Mouse (Mus musculus): ENCODE data around the gene Flt4. TPM values are rescaled to one million over a fixed set of nuclear protein-coding genes. Genes with fewer than 3 reads are reported as not detected.

Flt4 gene
- total and polyA plus RNA-seq, 2 experiments from 2014 or later, result 1.1 to 2.9 TPM

DNA sequence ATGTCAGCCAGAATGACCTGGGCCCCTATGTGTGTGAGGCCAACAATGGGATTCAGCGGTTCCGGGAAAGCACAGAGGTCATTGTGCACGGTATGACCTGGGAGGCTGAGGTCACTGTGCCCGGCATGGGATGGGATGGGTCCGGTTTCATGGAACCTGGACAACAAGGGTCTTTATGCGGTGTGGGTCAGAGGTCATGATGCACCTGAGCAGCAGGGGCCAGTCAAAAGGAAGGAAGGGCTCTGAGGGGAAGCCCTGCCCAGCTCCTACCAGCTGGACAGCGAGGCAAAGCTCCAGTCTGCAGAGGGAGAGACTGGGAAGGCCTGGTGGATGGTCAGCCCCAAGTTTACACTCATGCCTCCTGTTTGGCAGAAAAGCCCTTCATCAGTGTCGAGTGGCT lies 17.7 kb downstream of the Flt4 start:
- 74% methylated on average over 8 of the region's 8 CpGs for WGBS

GRCm38 (mm10) chr11:49631154-49631553 lies 22.1 kb downstream of the Flt4 start:
- ATAC-seq (no peak), DNase-seq (no peak)
- no peak overlapping the region for H3K4me2 ChIP-seq (ENCODE audit: low read depth)
- H3K4me3 ChIP-seq (ENCODE audit: low read depth, low read length), result no peak overlapping the region
- no peak overlapping the region for H3K27ac ChIP-seq (ENCODE audit: low read depth, low read length)
- H3K9me3 ChIP-seq (ENCODE audit: low read length), result no peaks in the 10 kb centered on the region
- 0 out of 2 replicates have a peak, but pooled peaks cover 6% of the 10 kb centered on the region for H3K4me1 ChIP-seq (ENCODE audit: insufficient read depth)
- TF ChIP-seq CTCF (IDR thresholded peaks at IDR 0.05; ENCODE audit: low read depth), result no peak; the same call in 1 of the 2 replicates
- WGBS, result 47% methylated on average over 3 of the region's 3 CpGs
- H3K9ac ChIP-seq, result no peak overlapping the region
- no peaks in the 10 kb centered on the region for H3K36me3 ChIP-seq (ENCODE audit: insufficient read depth)
- H3K27me3 ChIP-seq (ENCODE audit: insufficient read depth, low read length), result peaks cover 35% of the 10 kb centered on the region

More for the DNA sequence above, 17.7 kb downstream of the Flt4 start:
- no peaks in the 10 kb centered on the region for H3K36me3 ChIP-seq (ENCODE audit: insufficient read depth)
- no peaks in the 10 kb centered on the region for H3K27me3 ChIP-seq (ENCODE audit: insufficient read depth, low read length)
- H3K4me1 ChIP-seq (ENCODE audit: insufficient read depth), result no peaks in the 10 kb centered on the region
- no peaks in the 10 kb centered on the region for H3K9me3 ChIP-seq (ENCODE audit: low read length)
- H3K27ac ChIP-seq (ENCODE audit: low read depth, low read length), result no peak overlapping the region
- no peak for DNase-seq
- no peak for TF ChIP-seq CTCF (IDR thresholded peaks at IDR 0.05; ENCODE audit: low read depth)
- no peak overlapping the region for H3K4me2 ChIP-seq (ENCODE audit: low read depth)
- ATAC-seq, result no peak
- H3K9ac ChIP-seq, result no peak overlapping the region
- H3K4me3 ChIP-seq (ENCODE audit: low read depth, low read length), result no peak overlapping the region

DNA sequence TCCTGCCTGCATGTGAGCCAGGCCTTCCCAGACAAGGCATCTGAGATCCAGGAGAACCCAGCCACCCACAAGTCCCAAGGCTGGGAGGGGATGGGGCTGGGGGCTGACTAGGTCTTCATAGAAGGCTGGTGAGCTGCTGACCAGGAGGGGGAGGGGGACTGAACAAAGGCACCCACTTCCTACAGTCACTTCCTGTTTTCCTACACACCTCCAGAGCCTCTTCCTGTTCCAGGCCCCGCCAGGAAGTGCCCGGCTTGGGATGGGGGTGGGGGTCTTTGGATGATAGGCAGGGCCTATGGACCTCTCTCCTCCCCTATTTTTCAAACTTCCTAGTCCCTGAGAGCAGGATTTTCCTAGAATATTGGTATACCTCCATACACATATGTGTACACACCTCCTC lies 23.2 kb downstream of the Flt4 start:
- no peak overlapping the region for H3K9ac ChIP-seq
- no peak for TF ChIP-seq CTCF (IDR thresholded peaks at IDR 0.05; ENCODE audit: low read depth)
- H3K9me3 ChIP-seq (ENCODE audit: low read length), result no peaks in the 10 kb centered on the region
- DNase-seq, result no peak
- H3K4me2 ChIP-seq (ENCODE audit: low read depth), result no peak overlapping the region
- H3K27me3 ChIP-seq (ENCODE audit: insufficient read depth, low read length), result peaks cover 38% of the 10 kb centered on the region
- 88% methylated on average over 2 of the region's 2 CpGs for WGBS
- no peak overlapping the region for H3K27ac ChIP-seq (ENCODE audit: low read depth, low read length)
- 0 out of 2 replicates have a peak, but pooled peaks cover 6% of the 10 kb centered on the region for H3K4me1 ChIP-seq (ENCODE audit: insufficient read depth)
- no peaks in the 10 kb centered on the region for H3K36me3 ChIP-seq (ENCODE audit: insufficient read depth)
- no peak overlapping the region for H3K4me3 ChIP-seq (ENCODE audit: low read depth, low read length)
- ATAC-seq, result no peak

GRCm38 (mm10) chr11:49634101-49634500 lies 25.0 kb downstream of the Flt4 start:
- DNase-seq (no peak), ATAC-seq (peak; percentile 27; the same call in 1 of the 2 replicates)
- 0 out of 2 replicates have a peak, but pooled peaks cover 6% of the 10 kb centered on the region for H3K4me1 ChIP-seq (ENCODE audit: insufficient read depth)

GRCm38 (mm10) chr11:49635671-49636070 lies 26.6 kb downstream of the Flt4 start:
- Histone ChIP-seq H3K36me3 (ENCODE audit: insufficient read depth) (no peaks in the 10 kb centered on the region), H3K4me2 (ENCODE audit: low read depth) (no peak overlapping the region), H3K27ac (ENCODE audit: low read depth, low read length) (no peak overlapping the region), H3K4me1 (ENCODE audit: insufficient read depth) (0 out of 2 replicates have a peak, but pooled peaks cover 6% of the 10 kb centered on the region), H3K27me3 (ENCODE audit: insufficient read depth, low read length) (peaks cover 38% of the 10 kb centered on the region), H3K9me3 (ENCODE audit: low read length) (no peaks in the 10 kb centered on the region), H3K9ac (no peak overlapping the region), H3K4me3 (ENCODE audit: low read depth, low read length) (no peak overlapping the region)
- TF ChIP-seq CTCF (IDR thresholded peaks at IDR 0.05; ENCODE audit: low read depth), result no peak
- ATAC-seq (no peak), DNase-seq (no peak)
- WGBS, result 68% methylated on average over 6 of the region's 6 CpGs

More at GRCm38 (mm10) chr11:49634101-49634500, 25.0 kb downstream of the Flt4 start:
- 0 out of 2 replicates have a peak overlapping the region, but pooled peaks have one; percentile 3 for H3K9ac ChIP-seq
- H3K36me3 ChIP-seq (ENCODE audit: insufficient read depth), result no peaks in the 10 kb centered on the region
- H3K4me2 ChIP-seq (ENCODE audit: low read depth), result peak overlapping the region; percentile 50
- H3K9me3 ChIP-seq (ENCODE audit: low read length), result no peaks in the 10 kb centered on the region
- no peak overlapping the region for H3K27ac ChIP-seq (ENCODE audit: low read depth, low read length)
- TF ChIP-seq CTCF (IDR thresholded peaks at IDR 0.05; ENCODE audit: low read depth), result peak; percentile 34
- 6% methylated on average over 22 of the region's 22 CpGs for whole genome bisulfite sequencing
- peaks cover 38% of the 10 kb centered on the region for H3K27me3 ChIP-seq (ENCODE audit: insufficient read depth, low read length)
- H3K4me3 ChIP-seq (ENCODE audit: low read depth, low read length), result peak overlapping the region; percentile 26

DNA sequence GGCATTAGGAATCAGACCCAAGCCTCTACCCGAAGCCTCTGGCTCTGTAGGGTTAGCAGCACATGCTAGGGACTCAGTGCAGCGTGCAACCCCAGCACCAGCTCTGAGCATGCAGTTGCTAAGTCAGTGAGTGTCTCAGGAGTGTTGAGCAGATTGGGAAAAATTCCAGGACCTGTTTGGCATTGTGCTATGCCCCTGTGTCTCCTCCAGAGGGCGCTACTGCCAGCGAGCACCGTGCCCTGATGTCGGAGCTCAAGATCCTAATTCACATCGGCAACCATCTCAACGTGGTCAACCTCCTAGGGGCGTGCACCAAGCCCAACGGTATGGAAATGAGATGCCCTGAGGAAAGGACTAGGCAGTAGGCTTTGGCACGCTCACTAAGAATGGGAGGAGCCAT lies 27.4 kb downstream of the Flt4 start:
- WGBS, result 6% methylated on average over 11 of the region's 11 CpGs

DNA sequence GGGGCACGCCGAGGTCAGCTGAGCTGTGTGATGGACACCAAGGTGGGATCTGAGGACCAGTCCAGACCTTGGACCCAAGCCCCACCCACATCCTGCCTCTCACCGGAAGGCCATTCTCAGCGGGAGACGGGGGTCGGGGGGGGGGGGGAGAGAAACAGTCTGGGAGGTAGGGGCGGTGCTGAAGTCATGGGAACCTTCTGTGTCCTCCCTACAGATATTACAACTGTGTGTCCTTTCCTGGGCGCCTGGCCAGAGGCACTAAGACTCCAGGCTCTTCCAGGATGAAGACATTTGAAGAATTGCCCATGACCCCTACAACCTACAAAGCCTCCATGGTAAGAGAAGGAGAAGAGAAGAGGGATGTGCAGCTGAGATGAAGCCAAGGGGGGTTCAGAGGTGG lies 36.6 kb downstream of the Flt4 start:
- TF ChIP-seq CTCF (IDR thresholded peaks at IDR 0.05; ENCODE audit: low read depth), result no peak
- H3K4me3 ChIP-seq (ENCODE audit: low read depth, low read length), result no peak overlapping the region
- no peak for DNase-seq
- H3K9me3 ChIP-seq (ENCODE audit: low read length), result no peaks in the 10 kb centered on the region
- no peak for ATAC-seq
- no peaks in the 10 kb centered on the region for H3K36me3 ChIP-seq (ENCODE audit: insufficient read depth)
- no peaks in the 10 kb centered on the region for H3K4me1 ChIP-seq (ENCODE audit: insufficient read depth)
- H3K4me2 ChIP-seq (ENCODE audit: low read depth), result no peak overlapping the region
- no peak overlapping the region for H3K27ac ChIP-seq (ENCODE audit: low read depth, low read length)
- H3K9ac ChIP-seq, result no peak overlapping the region
- H3K27me3 ChIP-seq (ENCODE audit: insufficient read depth, low read length), result no peaks in the 10 kb centered on the region
- 78% methylated on average over 7 of the region's 8 CpGs for WGBS

More for the DNA sequence above, 27.4 kb downstream of the Flt4 start:
- H3K9me3 ChIP-seq (ENCODE audit: low read length), result no peaks in the 10 kb centered on the region
- TF ChIP-seq CTCF (IDR thresholded peaks at IDR 0.05; ENCODE audit: low read depth), result peak; percentile 67
- H3K4me3 ChIP-seq (ENCODE audit: low read depth, low read length), result no peak overlapping the region
- H3K9ac ChIP-seq, result no peak overlapping the region
- peaks cover 38% of the 10 kb centered on the region for H3K27me3 ChIP-seq (ENCODE audit: insufficient read depth, low read length)
- H3K4me2 ChIP-seq (ENCODE audit: low read depth), result peak overlapping the region; percentile 13; the same call in 1 of the 2 replicates
- ATAC-seq (peak; percentile 30; the same call in 1 of the 2 replicates), DNase-seq (peak; percentile 39)
- 0 out of 2 replicates have a peak, but pooled peaks cover 6% of the 10 kb centered on the region for H3K4me1 ChIP-seq (ENCODE audit: insufficient read depth)
- H3K36me3 ChIP-seq (ENCODE audit: insufficient read depth), result no peaks in the 10 kb centered on the region
- H3K27ac ChIP-seq (ENCODE audit: low read depth, low read length), result no peak overlapping the region
